Mouse (Mus musculus): ENCODE data around the gene Abat.

- no peak for TF ChIP-seq GATA1 (IDR thresholded peaks at IDR 0.05; ENCODE audit: low read length)
- TF ChIP-seq TAL1 (IDR thresholded peaks at IDR 0.05; ENCODE audit: low read length) = no peak
Observed at GRCm38 (mm10) chr16:8585056-8585455, 71.8 kb downstream of the Abat start.

Data from erythroblast, embryonic 14.5 days (primary cell).